Mouse (Mus musculus): ENCODE measurements around the gene Tex14. TPM values are rescaled to one million over a fixed set of nuclear protein-coding genes. Genes with fewer than 3 reads are reported as not detected.

Gene Tex14
- polyA plus RNA-seq, 1 experiment from 2014 or later = 0.42 TPM

- H3K36me3 ChIP-seq (ENCODE audit: control insufficient read depth, insufficient read depth) = no peaks in the 10 kb centered on the region
- WGBS = 54% methylated on average over 3 of the region's 3 CpGs
- H3K27ac ChIP-seq (ENCODE audit: low read length) = peak within 1 kb of the TSS; percentile 35; the same call in 1 of the 2 replicates
- H3K4me2 ChIP-seq (ENCODE audit: low read depth, low read length) = no peak within 1 kb of the TSS
- peaks cover 19% of the 10 kb centered on the region for H3K4me1 ChIP-seq (ENCODE audit: control insufficient read depth, insufficient read depth, low read length)
- no peaks in the 10 kb centered on the region for H3K9me3 ChIP-seq (replicated peaks; ENCODE audit: control insufficient read depth, low read length)
- no peak within 1 kb of the TSS for H3K9ac ChIP-seq (ENCODE audit: low read length)
- ATAC-seq (replicated peaks; ENCODE audit: extremely low read depth, insufficient read depth, low FRiP score) = no peak
- no peak within 1 kb of the TSS for H3K4me3 ChIP-seq (ENCODE audit: low read length)
- H3K27me3 ChIP-seq (ENCODE audit: control insufficient read depth, insufficient read depth, low read length) = no peaks in the 10 kb centered on the region
These were observed 161.6 kb downstream of the Tex14 start, which contains the start of gene Gm11492 for GRCm38 (mm10) chr11:87566501-87566900. Gene Gm11492, plus strand, starts transcription at chr11:87566653.

DNA sequence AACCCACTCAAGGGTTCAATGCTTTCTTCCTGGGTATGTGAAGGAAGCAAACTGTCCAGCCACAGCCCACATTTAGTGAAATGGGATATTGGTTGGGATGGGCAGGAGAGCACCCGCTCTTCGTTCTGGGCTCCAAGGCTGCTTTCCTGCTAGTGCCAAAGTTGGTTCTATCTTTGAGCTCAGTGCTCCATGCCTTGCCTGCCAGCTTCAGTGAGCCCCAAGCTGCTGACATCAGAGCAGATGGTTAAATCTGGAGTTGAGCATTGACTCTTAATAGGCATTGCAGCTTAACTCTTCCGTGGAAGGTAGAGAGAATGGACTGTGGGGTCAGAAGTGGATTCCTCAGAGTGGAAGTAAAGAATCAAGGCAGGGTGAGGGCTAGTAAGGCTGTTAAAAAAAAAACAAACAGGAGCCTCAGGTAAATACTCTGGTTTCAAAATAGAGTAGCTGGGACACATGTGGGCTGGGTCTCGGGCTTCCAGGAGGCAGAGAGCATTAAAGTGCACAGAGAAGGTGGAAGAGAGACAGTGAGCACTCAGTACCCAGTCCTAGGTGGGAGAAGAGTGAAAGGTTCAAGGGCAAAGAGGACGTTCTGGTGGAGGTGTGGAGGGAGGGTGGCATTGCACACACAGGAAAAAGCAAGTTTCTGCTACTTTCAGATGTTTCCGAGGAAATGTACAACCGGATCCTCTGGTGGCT, 163.5 kb downstream of the Tex14 start, which contains the start of gene Sept4:
Gene Sept4, plus strand, starts transcription at position 649 of the 699 bp plus-strand sequence.
- no peaks in the 10 kb centered on the region for H3K9me3 ChIP-seq (replicated peaks; ENCODE audit: control insufficient read depth, low read length)
- H3K9ac ChIP-seq (ENCODE audit: low read length) = no peak within 1 kb of the TSS
- H3K4me1 ChIP-seq (ENCODE audit: control insufficient read depth, insufficient read depth, low read length) = peaks cover 20% of the 10 kb centered on the region
- H3K4me2 ChIP-seq (ENCODE audit: low read depth, low read length) = no peak within 1 kb of the TSS
- no peak within 1 kb of the TSS for H3K4me3 ChIP-seq (ENCODE audit: low read length)
- no peaks in the 10 kb centered on the region for H3K27me3 ChIP-seq (ENCODE audit: control insufficient read depth, insufficient read depth, low read length)
- 73% methylated on average over 7 of the region's 7 CpGs for WGBS
- ATAC-seq (replicated peaks; ENCODE audit: extremely low read depth, insufficient read depth, low FRiP score) = no peak
- no peaks in the 10 kb centered on the region for H3K36me3 ChIP-seq (ENCODE audit: control insufficient read depth, insufficient read depth)
- H3K27ac ChIP-seq (ENCODE audit: low read length) = no peak within 1 kb of the TSS

- peak overlapping the region; percentile 44 for H3K27ac ChIP-seq (ENCODE audit: low read length)
- 0 out of 2 replicates have a peak, but pooled peaks have one; percentile 20 for ATAC-seq (replicated peaks; ENCODE audit: extremely low read depth, insufficient read depth, low FRiP score)
- no peaks in the 10 kb centered on the region for H3K27me3 ChIP-seq (ENCODE audit: control insufficient read depth, insufficient read depth, low read length)
- WGBS = 15% methylated on average over 5 of the region's 5 CpGs
- no peaks in the 10 kb centered on the region for H3K36me3 ChIP-seq (ENCODE audit: control insufficient read depth, insufficient read depth)
- peaks cover 20% of the 10 kb centered on the region for H3K4me1 ChIP-seq (ENCODE audit: control insufficient read depth, insufficient read depth, low read length)
- H3K9ac ChIP-seq (ENCODE audit: low read length) = no peak overlapping the region
- no peak overlapping the region for H3K4me2 ChIP-seq (ENCODE audit: low read depth, low read length)
- no peak overlapping the region for H3K4me3 ChIP-seq (ENCODE audit: low read length)
- H3K9me3 ChIP-seq (replicated peaks; ENCODE audit: control insufficient read depth, low read length) = no peaks in the 10 kb centered on the region
These were observed 165.9 kb downstream of the Tex14 start for GRCm38 (mm10) chr11:87570743-87571142.

DNA sequence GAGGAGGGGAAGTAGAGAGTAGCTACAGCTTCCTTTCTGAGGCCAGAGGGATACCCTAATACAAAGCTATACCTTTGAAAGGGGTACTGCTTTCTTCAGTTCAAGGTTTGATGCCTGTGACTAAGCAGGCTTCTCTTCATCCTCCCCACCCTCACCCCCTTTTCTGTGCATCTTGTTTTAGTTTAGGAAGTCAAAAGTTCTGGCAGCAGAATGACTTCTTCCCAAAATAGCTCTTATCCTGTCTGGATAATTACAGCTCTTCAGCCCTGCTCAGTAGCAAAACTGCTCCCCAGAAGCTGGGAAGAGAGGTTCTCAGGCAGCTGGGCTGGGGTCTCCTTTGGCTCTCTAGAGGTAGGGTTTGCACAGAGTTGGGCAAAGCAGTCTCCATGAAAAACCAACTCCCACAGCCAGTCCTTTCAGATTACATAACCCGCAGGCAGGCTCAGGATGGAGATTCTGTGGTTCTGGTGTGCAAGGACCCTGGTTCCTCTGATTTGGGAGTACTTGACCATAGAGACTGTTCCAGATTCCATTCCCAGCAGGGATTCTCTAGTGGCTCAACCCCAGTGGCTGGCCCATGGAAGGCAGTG, 166.6 kb downstream of the Tex14 start:
- Histone ChIP-seq H3K9ac (ENCODE audit: low read length) (0 out of 2 replicates have a peak overlapping the region, but pooled peaks have one; percentile 1), H3K9me3 (replicated peaks; ENCODE audit: control insufficient read depth, low read length) (no peaks in the 10 kb centered on the region), H3K4me3 (ENCODE audit: low read length) (no peak overlapping the region), H3K4me2 (ENCODE audit: low read depth, low read length) (peak overlapping the region; percentile 13), H3K36me3 (ENCODE audit: control insufficient read depth, insufficient read depth) (no peaks in the 10 kb centered on the region), H3K27me3 (ENCODE audit: control insufficient read depth, insufficient read depth, low read length) (no peaks in the 10 kb centered on the region), H3K4me1 (ENCODE audit: control insufficient read depth, insufficient read depth, low read length) (peaks cover 20% of the 10 kb centered on the region), H3K27ac (ENCODE audit: low read length) (peak overlapping the region; percentile 44)
- WGBS = 56% methylated on average over 1 of the region's 1 CpGs
- no peak for ATAC-seq (replicated peaks; ENCODE audit: extremely low read depth, insufficient read depth, low FRiP score)

DNA sequence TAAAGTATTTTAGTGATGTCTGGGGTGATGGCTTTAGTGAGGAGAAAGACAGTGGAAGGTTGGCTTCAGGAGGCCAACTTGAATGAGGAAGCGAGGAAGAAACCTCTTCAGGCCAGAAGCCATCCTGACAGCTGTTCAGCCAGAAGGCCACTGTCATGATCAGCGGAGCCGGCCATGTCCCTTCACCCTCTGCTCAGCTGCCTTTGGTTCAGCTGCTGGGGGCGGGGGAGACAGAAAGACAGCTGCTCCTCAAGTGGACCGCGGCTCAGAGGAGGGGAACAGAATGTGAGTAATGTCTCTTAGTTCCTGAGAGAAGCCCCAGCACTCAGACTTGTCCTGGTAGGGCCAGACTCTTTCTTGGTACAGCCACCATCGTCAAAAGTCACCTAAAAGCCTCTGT, 168.9 kb downstream of the Tex14 start:
- Histone ChIP-seq H3K4me3 (ENCODE audit: low read length) (no peak overlapping the region), H3K4me2 (ENCODE audit: low read depth, low read length) (no peak overlapping the region), H3K27me3 (ENCODE audit: control insufficient read depth, insufficient read depth, low read length) (no peaks in the 10 kb centered on the region), H3K4me1 (ENCODE audit: control insufficient read depth, insufficient read depth, low read length) (peaks cover 32% of the 10 kb centered on the region), H3K36me3 (ENCODE audit: control insufficient read depth, insufficient read depth) (no peaks in the 10 kb centered on the region), H3K27ac (ENCODE audit: low read length) (no peak overlapping the region), H3K9me3 (replicated peaks; ENCODE audit: control insufficient read depth, low read length) (no peaks in the 10 kb centered on the region), H3K9ac (ENCODE audit: low read length) (no peak overlapping the region)
- 50% methylated on average over 7 of the region's 7 CpGs for WGBS
- no peak for ATAC-seq (replicated peaks; ENCODE audit: extremely low read depth, insufficient read depth, low FRiP score)

DNA sequence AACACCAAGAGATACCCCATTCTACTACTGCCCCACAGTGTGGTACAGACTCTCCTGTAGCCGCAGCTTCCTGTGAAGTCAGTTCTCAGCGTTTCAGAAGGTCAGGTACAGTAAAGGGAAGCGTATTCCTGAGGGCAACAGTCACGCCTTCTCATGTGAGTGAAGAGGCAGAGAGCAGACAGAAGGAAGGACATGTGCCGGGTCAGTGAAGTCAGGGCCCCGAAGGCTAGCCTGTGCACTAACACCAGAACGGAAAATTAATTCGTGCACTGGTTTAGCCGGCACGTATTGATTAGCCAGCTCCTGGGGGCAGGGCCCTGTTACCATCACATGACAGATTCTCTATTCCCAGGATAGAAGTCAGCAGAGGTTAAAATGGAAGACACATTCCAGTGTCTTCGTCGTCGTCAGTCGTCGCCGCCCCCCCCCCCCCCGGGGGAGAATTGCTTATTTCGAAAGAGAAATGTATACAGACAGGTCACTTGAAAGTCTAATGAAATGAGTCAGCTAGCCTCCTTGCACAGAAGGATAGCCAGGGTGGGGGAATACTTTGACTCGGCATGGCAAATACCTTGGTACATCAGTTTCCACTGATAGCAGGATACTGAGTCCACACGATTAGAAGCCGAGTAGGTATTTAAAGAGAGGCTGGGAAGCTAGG, 169.8 kb downstream of the Tex14 start:
- H3K9me3 ChIP-seq (replicated peaks; ENCODE audit: control insufficient read depth, low read length) = no peaks in the 10 kb centered on the region
- no peak overlapping the region for H3K27ac ChIP-seq (ENCODE audit: low read length)
- no peak for ATAC-seq (replicated peaks; ENCODE audit: extremely low read depth, insufficient read depth, low FRiP score)
- no peak overlapping the region for H3K4me2 ChIP-seq (ENCODE audit: low read depth, low read length)
- H3K27me3 ChIP-seq (ENCODE audit: control insufficient read depth, insufficient read depth, low read length) = no peaks in the 10 kb centered on the region
- H3K4me3 ChIP-seq (ENCODE audit: low read length) = no peak overlapping the region
- 54% methylated on average over 21 of the region's 21 CpGs for WGBS
- no peak overlapping the region for H3K9ac ChIP-seq (ENCODE audit: low read length)
- H3K36me3 ChIP-seq (ENCODE audit: control insufficient read depth, insufficient read depth) = no peaks in the 10 kb centered on the region
- peaks cover 34% of the 10 kb centered on the region for H3K4me1 ChIP-seq (ENCODE audit: control insufficient read depth, insufficient read depth, low read length)

DNA sequence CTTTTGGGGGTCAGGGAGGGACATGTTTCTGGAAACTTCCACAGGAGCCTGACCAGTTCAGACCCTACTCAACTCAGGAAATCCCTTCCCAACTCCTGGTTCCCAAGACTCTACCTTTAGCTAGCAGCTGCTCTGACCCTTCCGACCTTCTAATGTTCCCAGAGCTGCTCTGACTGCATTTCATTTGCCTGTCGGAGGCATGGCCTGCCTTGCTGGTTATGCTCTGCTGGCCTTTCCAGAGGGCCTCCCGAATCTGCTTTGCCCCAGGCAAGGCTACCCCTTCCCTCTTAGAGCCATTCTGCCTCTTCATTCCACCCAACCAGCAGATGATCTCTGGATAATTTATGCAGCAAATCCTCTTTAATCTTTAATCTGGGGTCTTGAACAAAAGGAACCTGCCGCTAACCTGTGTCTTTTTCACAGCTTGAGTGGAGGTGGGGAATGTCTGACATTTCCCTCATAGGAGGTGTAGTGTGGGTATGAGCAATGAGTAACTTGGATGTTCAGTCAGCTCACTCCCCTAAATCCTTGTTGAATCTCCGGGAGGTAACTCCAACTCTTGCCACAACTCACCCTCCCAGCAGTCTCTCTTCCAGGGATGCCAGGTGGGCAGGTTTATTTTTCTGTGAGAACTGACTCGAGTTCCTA, 172.9 kb downstream of the Tex14 start:
- H3K36me3 ChIP-seq (ENCODE audit: control insufficient read depth, insufficient read depth) = no peaks in the 10 kb centered on the region
- no peaks in the 10 kb centered on the region for H3K27me3 ChIP-seq (ENCODE audit: control insufficient read depth, insufficient read depth, low read length)
- peak overlapping the region; percentile 63 for H3K4me3 ChIP-seq (ENCODE audit: low read length)
- peak overlapping the region; percentile 73 for H3K9ac ChIP-seq (ENCODE audit: low read length)
- peak overlapping the region; percentile 88 for H3K4me2 ChIP-seq (ENCODE audit: low read depth, low read length)
- WGBS = 28% methylated on average over 6 of the region's 6 CpGs
- H3K27ac ChIP-seq (ENCODE audit: low read length) = no peak overlapping the region
- H3K4me1 ChIP-seq (ENCODE audit: control insufficient read depth, insufficient read depth, low read length) = peaks cover 14% of the 10 kb centered on the region
- H3K9me3 ChIP-seq (replicated peaks; ENCODE audit: control insufficient read depth, low read length) = no peaks in the 10 kb centered on the region
- ATAC-seq (replicated peaks; ENCODE audit: extremely low read depth, insufficient read depth, low FRiP score) = no peak

GRCm38 (mm10) chr11:87578249-87578962, 173.5 kb downstream of the Tex14 start:
- under 1% methylated on average over 40 of the region's 40 CpGs for WGBS
- H3K36me3 ChIP-seq (ENCODE audit: control insufficient read depth, insufficient read depth) = no peaks in the 10 kb centered on the region
- H3K4me1 ChIP-seq (ENCODE audit: control insufficient read depth, insufficient read depth, low read length) = peaks cover 14% of the 10 kb centered on the region
- H3K27ac ChIP-seq (ENCODE audit: low read length) = peak overlapping the region; percentile 76
- peak; percentile 81 for ATAC-seq (replicated peaks; ENCODE audit: extremely low read depth, insufficient read depth, low FRiP score)
- H3K4me3 ChIP-seq (ENCODE audit: low read length) = peak overlapping the region; percentile 63
- no peaks in the 10 kb centered on the region for H3K9me3 ChIP-seq (replicated peaks; ENCODE audit: control insufficient read depth, low read length)
- peak overlapping the region; percentile 88 for H3K4me2 ChIP-seq (ENCODE audit: low read depth, low read length)
- H3K9ac ChIP-seq (ENCODE audit: low read length) = peak overlapping the region; percentile 73
- H3K27me3 ChIP-seq (ENCODE audit: control insufficient read depth, insufficient read depth, low read length) = no peaks in the 10 kb centered on the region

All from heart, embryonic 16.5 days (tissue).